Mouse (Mus musculus): ENCODE results near the gene Gys1. TPM values are rescaled to one million over a fixed set of nuclear protein-coding genes. Genes with fewer than 3 reads are reported as not detected.
"Not testable (repeated sequence)": the region's sequence is repeated elsewhere in the genome, so short reads cannot be mapped to it uniquely, and the experiment has no call there.

Gys1 gene
- polyA plus RNA-seq, 1 experiment from 2014 or later = 43.2 TPM

GRCm38 (mm10) chr7:45482166-45482565 is 47.5 kb downstream of the Gys1 start:
- 85% methylated on average over 1 of the region's 1 CpGs for WGBS
- H3K4me3 ChIP-seq = no peak overlapping the region
- no peaks in the 10 kb centered on the region for H3K9me3 ChIP-seq
- H3K27ac ChIP-seq = no peak overlapping the region
- no peaks in the 10 kb centered on the region for H3K27me3 ChIP-seq (ENCODE audit: insufficient read depth, poor library complexity, severe bottlenecking)
- peaks cover 23% of the 10 kb centered on the region for H3K36me3 ChIP-seq
- 0 out of 2 replicates have a peak, but pooled peaks cover 3% of the 10 kb centered on the region for H3K4me1 ChIP-seq (replicated peaks)
- DNase-seq (ENCODE audit: low spot score) = no peak

GRCm38 (mm10) chr7:45484985-45485384 is 50.3 kb downstream of the Gys1 start:
- not testable (repeated sequence) for H3K27me3 ChIP-seq (ENCODE audit: insufficient read depth, poor library complexity, severe bottlenecking); H3K4me3 ChIP-seq; H3K27ac ChIP-seq; DNase-seq (ENCODE audit: low spot score); H3K9me3 ChIP-seq
- WGBS = 94% methylated on average over 5 of the region's 5 CpGs
- Histone ChIP-seq H3K36me3 (0 out of 2 replicates have a peak, but pooled peaks cover 15% of the 10 kb centered on the region), H3K4me1 (replicated peaks) (peaks cover 22% of the 10 kb centered on the region)

GRCm38 (mm10) chr7:45486158-45486557 is 51.5 kb downstream of the Gys1 start:
- Histone ChIP-seq H3K27ac (no peak overlapping the region), H3K36me3 (0 out of 2 replicates have a peak, but pooled peaks cover 15% of the 10 kb centered on the region), H3K4me1 (replicated peaks) (peaks cover 34% of the 10 kb centered on the region), H3K9me3 (no peaks in the 10 kb centered on the region), H3K4me3 (no peak overlapping the region), H3K27me3 (ENCODE audit: insufficient read depth, poor library complexity, severe bottlenecking) (no peaks in the 10 kb centered on the region)
- no peak for DNase-seq (ENCODE audit: low spot score)
- 85% methylated on average over 7 of the region's 7 CpGs for WGBS

- 83% methylated on average over 12 of the region's 12 CpGs for WGBS
- DNase-seq (ENCODE audit: low spot score) = no peak
- Histone ChIP-seq H3K4me3 (no peak within 1 kb of the TSS; the same call in 1 of the 2 replicates), H3K4me1 (replicated peaks) (peaks cover 36% of the 10 kb centered on the region), H3K9me3 (no peaks in the 10 kb centered on the region), H3K36me3 (peaks cover 15% of the 10 kb centered on the region; the same call in 1 of the 2 replicates), H3K27me3 (ENCODE audit: insufficient read depth, poor library complexity, severe bottlenecking) (no peaks in the 10 kb centered on the region), H3K27ac (0 out of 2 replicates have a peak within 1 kb of the TSS, but pooled peaks have one; percentile 89)
Measured at GRCm38 (mm10) chr7:45486761-45487415, 52.2 kb downstream of the Gys1 start, which contains the start of gene Gm45808. Gene Gm45808 (minus strand): TSS chr7:45486811.

- 22% methylated on average over 11 of the region's 11 CpGs for WGBS
- Histone ChIP-seq H3K27me3 (ENCODE audit: insufficient read depth, poor library complexity, severe bottlenecking) (no peaks in the 10 kb centered on the region), H3K27ac (peak overlapping the region; percentile 89), H3K9me3 (no peaks in the 10 kb centered on the region), H3K4me3 (peak overlapping the region; percentile 64), H3K4me1 (replicated peaks) (peaks cover 36% of the 10 kb centered on the region), H3K36me3 (peaks cover 25% of the 10 kb centered on the region)
- DNase-seq (ENCODE audit: low spot score) = peak; percentile 50
Measured at GRCm38 (mm10) chr7:45487861-45488292, 53.2 kb downstream of the Gys1 start.

GRCm38 (mm10) chr7:45488293-45489204 is 53.9 kb downstream of the Gys1 start, which contains the start of gene Dhdh:
Gene Dhdh (minus strand): TSS chr7:45488805.
- Histone ChIP-seq H3K9me3 (no peaks in the 10 kb centered on the region), H3K27me3 (ENCODE audit: insufficient read depth, poor library complexity, severe bottlenecking) (no peaks in the 10 kb centered on the region), H3K4me3 (peak within 1 kb of the TSS; percentile 64), H3K36me3 (peaks cover 31% of the 10 kb centered on the region), H3K27ac (peak within 1 kb of the TSS; percentile 89), H3K4me1 (replicated peaks) (peaks cover 36% of the 10 kb centered on the region)
- 6% methylated on average over 38 of the region's 38 CpGs for WGBS
- peak; percentile 76 for DNase-seq (ENCODE audit: low spot score)

- no peak for DNase-seq (ENCODE audit: low spot score)
- H3K27me3 ChIP-seq (ENCODE audit: insufficient read depth, poor library complexity, severe bottlenecking) = no peaks in the 10 kb centered on the region
- H3K27ac ChIP-seq = no peak overlapping the region
- 90% methylated on average over 7 of the region's 7 CpGs for WGBS
- H3K36me3 ChIP-seq = peaks cover 42% of the 10 kb centered on the region
- H3K9me3 ChIP-seq = no peaks in the 10 kb centered on the region
- H3K4me1 ChIP-seq (replicated peaks) = peaks cover 38% of the 10 kb centered on the region
- H3K4me3 ChIP-seq = no peak overlapping the region
Measured at GRCm38 (mm10) chr7:45489578-45489977, 54.9 kb downstream of the Gys1 start.

GRCm38 (mm10) chr7:45490822-45491221 is 56.2 kb downstream of the Gys1 start:
- Histone ChIP-seq H3K27me3 (ENCODE audit: insufficient read depth, poor library complexity, severe bottlenecking) (no peaks in the 10 kb centered on the region), H3K4me3 (no peak overlapping the region), H3K9me3 (no peaks in the 10 kb centered on the region), H3K36me3 (peaks cover 49% of the 10 kb centered on the region), H3K4me1 (replicated peaks) (peaks cover 39% of the 10 kb centered on the region), H3K27ac (no peak overlapping the region)
- WGBS = 51% methylated on average over 9 of the region's 9 CpGs
- peak; percentile 43 for DNase-seq (ENCODE audit: low spot score)

- Histone ChIP-seq H3K9me3 (no peaks in the 10 kb centered on the region), H3K36me3 (peaks cover 49% of the 10 kb centered on the region), H3K4me1 (replicated peaks) (peaks cover 39% of the 10 kb centered on the region), H3K4me3 (no peak overlapping the region), H3K27ac (no peak overlapping the region), H3K27me3 (ENCODE audit: insufficient read depth, poor library complexity, severe bottlenecking) (no peaks in the 10 kb centered on the region)
- DNase-seq (ENCODE audit: low spot score) = no peak
- 24% methylated on average over 3 of the region's 3 CpGs for WGBS
Measured at GRCm38 (mm10) chr7:45491264-45491663, 56.6 kb downstream of the Gys1 start.

- WGBS = 95% methylated on average over 8 of the region's 8 CpGs
- Histone ChIP-seq H3K27me3 (ENCODE audit: insufficient read depth, poor library complexity, severe bottlenecking) (no peaks in the 10 kb centered on the region), H3K9me3 (no peaks in the 10 kb centered on the region), H3K36me3 (peaks cover 54% of the 10 kb centered on the region), H3K4me3 (no peak overlapping the region), H3K4me1 (replicated peaks) (peaks cover 36% of the 10 kb centered on the region), H3K27ac (no peak overlapping the region)
- no peak for DNase-seq (ENCODE audit: low spot score)
Measured at GRCm38 (mm10) chr7:45492225-45492844, 57.7 kb downstream of the Gys1 start.

- Histone ChIP-seq H3K27me3 (ENCODE audit: insufficient read depth, poor library complexity, severe bottlenecking) (no peaks in the 10 kb centered on the region), H3K27ac (no peak overlapping the region), H3K9me3 (no peaks in the 10 kb centered on the region), H3K36me3 (peaks cover 61% of the 10 kb centered on the region), H3K4me3 (no peak overlapping the region), H3K4me1 (replicated peaks) (peaks cover 31% of the 10 kb centered on the region)
- 95% methylated on average over 5 of the region's 5 CpGs for WGBS
- no peak for DNase-seq (ENCODE audit: low spot score)
Measured at GRCm38 (mm10) chr7:45492951-45493350, 58.3 kb downstream of the Gys1 start.

- 79% methylated on average over 9 of the region's 9 CpGs for WGBS
- no peak for DNase-seq (ENCODE audit: low spot score)
- no peak overlapping the region for H3K27ac ChIP-seq
- no peaks in the 10 kb centered on the region for H3K27me3 ChIP-seq (ENCODE audit: insufficient read depth, poor library complexity, severe bottlenecking)
- no peaks in the 10 kb centered on the region for H3K9me3 ChIP-seq
- peaks cover 77% of the 10 kb centered on the region for H3K36me3 ChIP-seq
- no peak overlapping the region for H3K4me3 ChIP-seq
- H3K4me1 ChIP-seq (replicated peaks) = peaks cover 20% of the 10 kb centered on the region
Measured at GRCm38 (mm10) chr7:45494548-45494947, 59.9 kb downstream of the Gys1 start.
